Mouse (Mus musculus) neural tube, embryonic 15.5 days (tissue): ENCODE data around the gene 4930579F01Rik. TPM values are rescaled to one million over a fixed set of nuclear protein-coding genes. Genes with fewer than 3 reads are reported as not detected.
"Not testable (repeated sequence)": the region's sequence is repeated elsewhere in the genome, so short reads cannot be mapped to it uniquely, and the experiment has no call there.

Source experiments
- ATAC-seq: fragments of 200-750 bp; cut with Nextera tagmentation; 2 replicates; pipeline ENCODE4 v1.8.0; 2017; ENCODE audit warnings: mild to moderate bottlenecking, moderate TSS enrichment, moderate library complexity; ENCODE audit not compliant: low FRiP score
- H3K27ac ChIP-seq: fragments of 300-500 bp; sonication (generic); replicated peaks from 2 replicates; pipeline ENCODE4 v1.5.1; 2015; ENCODE audit warnings: mild to moderate bottlenecking, inconsistent platforms
- H3K27me3 ChIP-seq: fragments of 300-500 bp; sonication (generic); replicated peaks from 2 replicates; pipeline ENCODE4 v1.6.1; 2015; ENCODE audit warnings: inconsistent platforms
- H3K36me3 ChIP-seq: fragments of 300-500 bp; sonication (generic); 2 replicates; pipeline ENCODE4 v1.6.1; 2015; ENCODE audit warnings: inconsistent platforms
- H3K4me1 ChIP-seq: fragments of 300-500 bp; sonication (generic); 2 replicates; pipeline ENCODE4 v1.6.1; 2015; ENCODE audit warnings: inconsistent platforms
- H3K4me2 ChIP-seq: fragments of 300-500 bp; sonication (generic); 2 replicates; pipeline ENCODE4 v1.6.1; 2015; ENCODE audit warnings: inconsistent platforms, mild to moderate bottlenecking, moderate library complexity
- H3K4me3 ChIP-seq: fragments of 300-500 bp; sonication (generic); replicated peaks from 2 replicates; pipeline ENCODE4 v1.5.1; 2015; ENCODE audit warnings: mild to moderate bottlenecking, inconsistent platforms
- H3K9ac ChIP-seq: fragments of 300-500 bp; sonication (generic); replicated peaks from 2 replicates; pipeline ENCODE4 v1.6.1; 2015; ENCODE audit warnings: mild to moderate bottlenecking, inconsistent platforms
- H3K9me3 ChIP-seq: fragments of 300-500 bp; sonication (generic); replicated peaks from 2 replicates; pipeline ENCODE4 v1.6.1; 2016; ENCODE audit warnings: inconsistent platforms
- WGBS: fragments of 180-500 bp; shearing (Covaris S2); methylation state at CpG from one replicate; pipeline ENCODE4 v1.1.7; 2015; ENCODE audit warnings: mixed read lengths; 5-methylcytosine and 5-hydroxymethylcytosine counted together
- polyA plus RNA-seq: library from polyadenylated mRNA; unstranded; fragments of >200 nt; fragmentation: Nextera tagmentation; extraction: Ambion mirVana; gene quantifications from 2 replicates; pipeline ENCODE4 v1.2.1, GENCODE M21; 2015

The 4930579F01Rik gene
- polyA plus RNA-seq, 1 experiment from 2014 or later: not detected

DNA sequence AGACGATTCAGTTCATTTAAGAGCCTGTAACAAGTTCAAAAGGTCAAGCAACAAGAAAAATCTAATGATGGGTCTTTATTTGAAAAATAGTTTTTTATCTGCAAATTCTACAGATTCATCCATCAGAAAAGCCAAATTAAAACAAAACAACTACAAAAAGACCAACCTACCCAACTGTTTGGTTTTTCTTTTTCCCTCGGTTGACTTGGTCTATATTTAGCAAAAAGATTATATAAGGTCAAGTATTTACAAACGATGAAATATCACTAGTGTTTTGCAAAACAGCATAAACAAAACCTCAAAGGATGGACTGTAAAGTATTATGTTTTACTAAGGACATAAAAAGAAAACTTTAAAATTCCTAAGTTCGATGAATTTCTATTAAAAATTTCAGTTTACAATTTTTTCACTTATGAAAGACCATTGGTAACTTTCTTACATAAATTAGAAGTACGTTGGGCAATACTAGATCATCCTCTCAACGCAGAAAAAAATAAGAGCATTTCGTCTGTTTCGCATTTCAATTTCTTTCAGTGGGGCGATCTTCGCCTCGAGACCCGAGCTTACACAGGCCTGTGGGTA, 50.8 kb downstream of the 4930579F01Rik start:
- H3K4me3 ChIP-seq: peak overlapping the region; percentile 78
- 8% methylated on average over 12 of the region's 12 CpGs for WGBS
- H3K4me2 ChIP-seq: peak overlapping the region; percentile 50

GRCm38 (mm10) chr3:138142052-138142732, 51.4 kb downstream of the 4930579F01Rik start:
- H3K4me2 ChIP-seq: peak overlapping the region; percentile 50
- H3K36me3 ChIP-seq: no peaks in the 10 kb centered on the region
- no peaks in the 10 kb centered on the region for H3K27me3 ChIP-seq
- no peak for ATAC-seq
- peaks cover 9% of the 10 kb centered on the region; the same call in 1 of the 2 replicates for H3K4me1 ChIP-seq
- peak overlapping the region; percentile 19 for H3K4me3 ChIP-seq
- no peak overlapping the region for H3K9ac ChIP-seq
- no peaks in the 10 kb centered on the region for H3K9me3 ChIP-seq
- 55% methylated on average over 4 of the region's 4 CpGs for WGBS
- H3K27ac ChIP-seq: no peak overlapping the region; the same call in 1 of the 2 replicates

More for the DNA sequence above, 50.8 kb downstream of the 4930579F01Rik start:
- no peak for ATAC-seq
- Histone ChIP-seq H3K27ac (peak overlapping the region; percentile 99), H3K4me1 (peaks cover 9% of the 10 kb centered on the region; the same call in 1 of the 2 replicates), H3K27me3 (no peaks in the 10 kb centered on the region), H3K9me3 (no peaks in the 10 kb centered on the region), H3K36me3 (no peaks in the 10 kb centered on the region), H3K9ac (peak overlapping the region; percentile 70)

DNA sequence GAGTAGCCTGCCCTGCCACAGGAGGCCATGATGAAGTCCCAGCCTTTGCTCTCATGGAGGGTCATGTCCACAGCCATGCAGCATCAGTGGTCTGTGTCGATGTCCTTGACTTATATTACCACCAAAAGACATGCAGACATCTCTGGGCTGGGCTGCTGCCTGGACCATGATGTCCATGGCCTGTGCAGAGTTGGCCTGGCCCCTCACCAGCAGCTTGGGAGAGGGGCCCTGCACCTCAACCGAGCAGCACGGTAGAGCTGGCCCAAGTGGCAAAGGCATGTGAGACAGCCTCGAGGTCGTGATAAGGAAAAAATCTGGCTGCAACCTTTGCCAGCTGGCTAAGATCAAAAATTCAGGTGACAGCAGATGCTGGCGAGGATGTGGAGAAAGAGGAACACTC, 54.0 kb downstream of the 4930579F01Rik start:
- ATAC-seq: no peak
- Histone ChIP-seq H3K27me3 (no peaks in the 10 kb centered on the region), H3K4me1 (peaks cover 9% of the 10 kb centered on the region; the same call in 1 of the 2 replicates), H3K27ac (no peak overlapping the region), H3K9ac (no peak overlapping the region), H3K36me3 (no peaks in the 10 kb centered on the region), H3K9me3 (no peaks in the 10 kb centered on the region), H3K4me3 (no peak overlapping the region), H3K4me2 (no peak overlapping the region)
- 96% methylated on average over 6 of the region's 6 CpGs for WGBS

DNA sequence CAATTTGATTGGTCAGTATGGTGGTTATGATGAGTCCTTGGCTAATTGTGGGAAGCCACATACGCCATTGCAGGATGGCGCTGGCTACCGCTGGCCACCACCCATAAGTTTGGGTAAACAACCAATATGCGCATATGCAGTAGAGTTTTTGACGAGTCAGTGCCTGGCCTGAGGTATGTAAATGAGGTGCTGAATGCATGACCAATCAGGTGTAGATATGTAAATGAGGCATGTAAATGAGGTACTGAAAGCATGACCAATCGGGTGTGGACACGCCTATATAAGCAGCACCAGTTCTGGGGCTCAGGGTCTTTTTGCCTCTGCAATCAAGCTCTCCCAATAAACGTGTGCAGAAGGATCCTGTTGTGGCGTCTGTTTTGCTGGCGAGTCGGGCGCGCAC, 55.5 kb downstream of the 4930579F01Rik start:
- H3K27me3 ChIP-seq, ATAC-seq, H3K4me3 ChIP-seq, H3K4me2 ChIP-seq, H3K36me3 ChIP-seq, H3K4me1 ChIP-seq, H3K27ac ChIP-seq, H3K9me3 ChIP-seq, H3K9ac ChIP-seq: not testable (repeated sequence)
- 74% methylated on average over 13 of the region's 13 CpGs for WGBS

DNA sequence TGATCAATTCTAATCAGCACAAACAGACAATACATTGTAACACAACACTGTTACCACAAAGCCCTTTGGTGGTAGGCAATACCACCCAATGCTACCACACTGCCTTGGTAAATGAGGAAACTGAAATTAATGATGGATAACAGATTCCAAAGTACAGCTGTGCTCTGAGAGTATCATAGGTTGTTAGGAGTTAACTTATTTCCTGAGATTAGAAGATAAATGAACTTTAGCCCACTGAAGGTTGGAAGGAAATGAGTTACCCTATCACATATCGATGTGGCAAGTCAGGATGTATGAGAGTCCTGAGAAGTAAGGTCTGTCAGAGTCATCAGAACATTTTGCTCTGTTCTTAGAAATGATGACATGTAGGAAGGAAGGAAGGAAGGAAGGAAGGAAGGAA, 59.1 kb downstream of the 4930579F01Rik start:
- Histone ChIP-seq H3K9ac (no peak overlapping the region), H3K27ac (no peak overlapping the region), H3K9me3 (no peaks in the 10 kb centered on the region), H3K27me3 (no peaks in the 10 kb centered on the region), H3K4me2 (no peak overlapping the region), H3K4me3 (no peak overlapping the region), H3K36me3 (no peaks in the 10 kb centered on the region), H3K4me1 (no peaks in the 10 kb centered on the region)
- 97% methylated on average over 1 of the region's 1 CpGs for WGBS
- ATAC-seq: no peak

GRCm38 (mm10) chr3:138133916-138134315, 59.7 kb downstream of the 4930579F01Rik start:
- Histone ChIP-seq H3K9me3 (no peaks in the 10 kb centered on the region), H3K4me1 (no peaks in the 10 kb centered on the region), H3K9ac (no peak overlapping the region), H3K27ac (no peak overlapping the region), H3K4me3 (no peak overlapping the region), H3K27me3 (no peaks in the 10 kb centered on the region), H3K4me2 (no peak overlapping the region), H3K36me3 (no peaks in the 10 kb centered on the region)
- ATAC-seq: no peak
- 89% methylated on average over 11 of the region's 11 CpGs for WGBS

DNA sequence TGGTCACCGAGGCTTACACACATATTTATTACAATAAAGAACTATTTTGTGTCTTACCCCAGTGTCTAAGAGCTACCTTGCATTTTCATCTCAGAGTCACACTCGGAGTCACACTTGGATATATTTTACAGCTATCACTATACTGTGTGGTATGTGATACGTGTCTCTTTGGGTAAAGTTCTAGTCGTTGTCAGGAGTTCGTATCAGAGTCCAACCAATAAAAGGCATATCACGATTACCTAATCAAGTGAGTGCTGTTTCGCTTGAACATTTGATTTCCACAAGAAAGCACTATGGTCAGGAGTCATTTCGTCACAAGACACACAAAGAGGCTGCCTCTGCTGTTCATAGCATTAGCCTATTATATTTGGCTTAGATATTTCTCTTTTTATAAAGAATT, 60.2 kb downstream of the 4930579F01Rik start:
- 87% methylated on average over 8 of the region's 8 CpGs for WGBS
- Histone ChIP-seq H3K9ac (no peak overlapping the region), H3K36me3 (no peaks in the 10 kb centered on the region), H3K4me3 (no peak overlapping the region), H3K27ac (no peak overlapping the region), H3K27me3 (no peaks in the 10 kb centered on the region), H3K4me2 (no peak overlapping the region), H3K4me1 (no peaks in the 10 kb centered on the region), H3K9me3 (no peaks in the 10 kb centered on the region)
- no peak for ATAC-seq

DNA sequence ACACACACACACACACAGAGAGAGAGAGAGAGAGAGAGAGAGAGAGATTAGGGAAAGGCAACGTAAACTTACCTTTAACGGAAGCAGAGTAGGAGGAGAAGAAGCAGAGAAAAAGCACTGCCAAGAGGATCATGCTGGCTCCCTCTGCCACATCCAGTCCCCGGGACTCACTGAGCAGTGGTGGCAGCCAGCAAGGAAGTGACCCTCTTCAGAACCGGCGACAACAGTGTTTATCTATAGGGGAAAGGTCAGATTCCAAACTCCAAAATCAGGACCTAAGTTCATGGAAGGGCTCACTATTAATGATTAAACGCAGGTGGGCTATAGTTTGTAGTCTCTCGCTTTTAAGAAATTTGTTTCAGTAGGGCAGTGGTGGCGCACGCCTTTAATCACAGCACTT, 62.5 kb downstream of the 4930579F01Rik start:
- H3K36me3 ChIP-seq: no peaks in the 10 kb centered on the region
- no peak overlapping the region for H3K9ac ChIP-seq
- no peak for ATAC-seq
- H3K4me1 ChIP-seq: no peaks in the 10 kb centered on the region
- H3K27me3 ChIP-seq: no peaks in the 10 kb centered on the region
- no peaks in the 10 kb centered on the region for H3K9me3 ChIP-seq
- H3K4me3 ChIP-seq: no peak overlapping the region
- H3K27ac ChIP-seq: no peak overlapping the region
- H3K4me2 ChIP-seq: no peak overlapping the region
- WGBS: 70% methylated on average over 9 of the region's 9 CpGs

GRCm38 (mm10) chr3:138130692-138131091, 62.9 kb downstream of the 4930579F01Rik start:
- ATAC-seq: no peak
- 31% methylated on average over 1 of the region's 1 CpGs for WGBS

GRCm38 (mm10) chr3:138129110-138129509, 64.5 kb downstream of the 4930579F01Rik start:
- no peak for ATAC-seq
- Histone ChIP-seq H3K9ac (no peak overlapping the region), H3K27ac (no peak overlapping the region), H3K4me1 (no peaks in the 10 kb centered on the region), H3K9me3 (no peaks in the 10 kb centered on the region), H3K27me3 (no peaks in the 10 kb centered on the region), H3K4me3 (no peak overlapping the region), H3K4me2 (no peak overlapping the region), H3K36me3 (no peaks in the 10 kb centered on the region)
- 97% methylated on average over 6 of the region's 6 CpGs for WGBS

More at GRCm38 (mm10) chr3:138130692-138131091, 62.9 kb downstream of the 4930579F01Rik start:
- no peaks in the 10 kb centered on the region for H3K9me3 ChIP-seq
- H3K9ac ChIP-seq: no peak overlapping the region
- H3K27ac ChIP-seq: no peak overlapping the region
- H3K36me3 ChIP-seq: no peaks in the 10 kb centered on the region
- H3K4me1 ChIP-seq: no peaks in the 10 kb centered on the region
- no peak overlapping the region for H3K4me3 ChIP-seq
- H3K27me3 ChIP-seq: no peaks in the 10 kb centered on the region
- no peak overlapping the region for H3K4me2 ChIP-seq

- 92% methylated on average over 10 of the region's 10 CpGs for WGBS
- Histone ChIP-seq H3K36me3 (no peaks in the 10 kb centered on the region), H3K4me1 (no peaks in the 10 kb centered on the region), H3K9ac (no peak overlapping the region), H3K27ac (no peak overlapping the region), H3K4me2 (no peak overlapping the region), H3K27me3 (no peaks in the 10 kb centered on the region), H3K9me3 (no peaks in the 10 kb centered on the region), H3K4me3 (no peak overlapping the region)
- no peak for ATAC-seq
Observed at GRCm38 (mm10) chr3:138123842-138124241, 69.8 kb downstream of the 4930579F01Rik start.

DNA sequence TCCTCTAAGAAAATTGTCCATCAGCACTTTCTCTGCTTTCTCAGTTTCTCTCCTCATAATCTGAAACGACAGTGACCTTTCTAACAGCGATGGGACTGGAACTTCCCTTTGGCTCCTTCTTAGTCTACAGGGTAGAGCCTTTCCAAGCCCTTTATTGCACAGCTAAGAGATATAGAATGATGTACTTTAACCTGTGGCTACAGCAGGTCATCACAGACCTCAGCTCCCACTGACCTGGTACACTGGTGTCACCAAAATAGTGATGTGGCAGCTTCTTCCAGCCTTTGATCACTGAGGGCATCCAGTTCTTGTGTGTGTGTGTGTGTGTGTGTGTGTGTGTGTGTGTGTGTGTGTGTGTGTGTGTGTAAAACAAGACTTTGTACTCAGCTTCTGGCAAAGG, 72.2 kb downstream of the 4930579F01Rik start:
- H3K4me2 ChIP-seq: no peak overlapping the region
- no peak overlapping the region for H3K9ac ChIP-seq
- no peaks in the 10 kb centered on the region for H3K9me3 ChIP-seq
- no peak for ATAC-seq
- WGBS: 90% methylated on average over 2 of the region's 2 CpGs
- H3K4me1 ChIP-seq: no peaks in the 10 kb centered on the region
- H3K4me3 ChIP-seq: no peak overlapping the region
- H3K27me3 ChIP-seq: no peaks in the 10 kb centered on the region
- no peaks in the 10 kb centered on the region for H3K36me3 ChIP-seq
- H3K27ac ChIP-seq: no peak overlapping the region
